Mouse (Mus musculus) layer of hippocampus, adult 8-10 months (tissue): ENCODE results near the gene Ubac2. TPM values are rescaled to one million over a fixed set of nuclear protein-coding genes. Genes with fewer than 3 reads are reported as not detected.

Experiments
- DNase-seq, 2 experiments: peaks; one replicate each; pipeline ENCODE4 v3.0.0; 2022; ENCODE audit warnings: low spot score in 2 of 2
- total RNA-seq, 4 experiments: library from RNA; stranded (reverse); gene quantifications; 2 replicates each; pipeline ENCODE4 v1.2.4; 2022

The Ubac2 gene
- total RNA-seq, 4 experiments from 2014 or later = 40.3 to 47.1 (median 45.1) TPM

DNA sequence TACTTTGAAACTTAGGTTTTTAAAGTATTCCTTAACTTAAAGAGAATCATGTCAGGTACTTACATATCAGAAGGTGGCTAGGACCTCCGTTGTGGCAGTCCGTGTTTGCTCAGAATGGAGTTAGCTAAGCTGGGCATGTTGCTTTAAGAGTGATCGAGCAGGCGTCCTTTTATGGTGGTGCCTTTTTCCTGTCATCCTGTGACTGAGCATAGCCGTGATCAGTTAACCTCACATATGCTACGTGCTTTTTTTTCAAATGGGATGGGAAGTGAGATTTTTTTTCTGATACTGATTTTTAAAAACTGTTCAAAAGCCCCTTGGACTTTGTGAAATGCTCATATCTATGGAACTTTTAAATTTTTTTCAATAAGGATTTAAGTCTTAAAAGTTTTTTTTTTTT is 86.6 kb downstream of the Ubac2 start, which contains the start of gene Gpr183:
Gpr183 (minus strand) TSS at position 206 of the 400 bp plus-strand sequence.
- no peak for DNase-seq

DNA sequence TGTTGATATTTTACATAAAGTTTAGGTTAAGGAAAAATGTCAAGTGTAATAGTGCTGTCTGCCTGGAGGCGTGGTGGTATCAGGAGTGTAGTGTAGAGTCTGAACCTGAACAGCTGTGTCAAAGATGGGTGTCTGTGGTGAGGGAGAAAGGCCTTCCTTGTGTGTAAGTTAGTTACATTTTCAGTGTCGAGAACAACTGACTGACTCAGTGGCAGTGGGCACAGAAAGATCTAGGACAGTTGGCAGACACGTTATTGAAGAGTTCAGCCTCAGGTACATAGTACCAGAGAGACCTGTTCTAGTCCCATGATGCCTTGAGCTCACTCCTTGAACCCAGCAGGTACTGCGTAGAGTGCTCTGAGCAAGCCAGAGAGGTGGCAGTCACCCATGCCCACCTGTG is 87.0 kb downstream of the Ubac2 start:
- DNase-seq = no peak

DNA sequence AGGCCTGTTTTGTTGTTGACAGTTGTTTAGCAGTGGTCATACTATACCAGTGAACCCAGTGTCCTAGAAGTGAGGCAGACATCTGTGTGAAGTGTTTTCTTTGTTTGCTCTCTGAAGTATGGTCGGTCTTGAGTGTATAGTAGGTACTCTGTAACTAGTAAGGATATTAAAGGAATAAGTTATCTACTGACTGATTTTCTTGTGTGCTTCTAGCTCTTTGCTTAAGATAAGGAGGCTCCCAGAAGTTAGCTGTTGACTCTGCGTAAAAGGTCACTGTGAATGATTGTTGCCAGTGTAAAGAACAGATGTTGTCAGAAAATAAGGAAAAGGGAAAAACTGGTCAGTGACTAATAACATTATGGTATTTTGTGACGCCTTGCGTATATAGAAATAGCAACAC is 88.7 kb downstream of the Ubac2 start:
- DNase-seq = no peak

DNA sequence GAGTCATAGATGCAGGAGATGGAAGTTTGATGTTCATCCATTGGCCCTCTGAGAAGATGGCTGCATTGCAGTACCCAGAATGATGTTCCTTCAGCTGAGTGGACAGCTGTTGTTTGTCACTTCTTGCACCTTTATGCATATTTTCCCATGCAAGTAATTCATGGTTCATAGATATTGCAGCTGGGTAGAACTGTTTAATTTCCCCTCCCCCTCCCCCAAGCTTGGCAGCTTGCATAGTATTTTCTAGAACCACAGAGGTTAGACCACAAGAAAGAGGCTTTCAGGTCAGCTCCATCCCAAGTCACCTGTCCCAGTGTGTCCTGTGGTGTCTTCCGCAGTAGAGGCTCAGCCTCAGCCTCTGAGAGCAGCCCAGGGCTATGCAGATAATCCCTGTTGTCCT is 92.0 kb downstream of the Ubac2 start:
- no peak for DNase-seq

GRCm38 (mm10) chr14:121973114-121973513 is 94.7 kb downstream of the Ubac2 start:
- DNase-seq = no peak

DNA sequence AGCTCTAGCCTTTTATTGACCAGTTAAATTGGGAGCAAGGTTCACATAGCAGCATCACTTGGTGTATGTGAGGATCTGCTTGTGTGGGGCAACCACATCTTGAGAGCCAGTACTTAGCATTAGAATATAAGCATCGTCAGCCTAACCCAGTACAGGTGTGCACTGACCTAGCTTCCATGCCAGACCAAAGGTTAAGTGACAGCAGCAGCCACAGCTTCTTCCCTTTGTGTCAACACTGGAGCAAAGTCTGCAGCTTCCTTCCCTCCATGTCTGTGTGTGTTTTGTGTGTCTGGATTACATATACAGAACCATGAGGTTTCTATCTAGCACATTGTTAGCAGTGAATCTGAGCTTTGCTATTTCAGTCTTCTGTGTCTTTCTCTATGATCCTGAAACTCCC is 103.1 kb downstream of the Ubac2 start:
- no peak for DNase-seq

DNA sequence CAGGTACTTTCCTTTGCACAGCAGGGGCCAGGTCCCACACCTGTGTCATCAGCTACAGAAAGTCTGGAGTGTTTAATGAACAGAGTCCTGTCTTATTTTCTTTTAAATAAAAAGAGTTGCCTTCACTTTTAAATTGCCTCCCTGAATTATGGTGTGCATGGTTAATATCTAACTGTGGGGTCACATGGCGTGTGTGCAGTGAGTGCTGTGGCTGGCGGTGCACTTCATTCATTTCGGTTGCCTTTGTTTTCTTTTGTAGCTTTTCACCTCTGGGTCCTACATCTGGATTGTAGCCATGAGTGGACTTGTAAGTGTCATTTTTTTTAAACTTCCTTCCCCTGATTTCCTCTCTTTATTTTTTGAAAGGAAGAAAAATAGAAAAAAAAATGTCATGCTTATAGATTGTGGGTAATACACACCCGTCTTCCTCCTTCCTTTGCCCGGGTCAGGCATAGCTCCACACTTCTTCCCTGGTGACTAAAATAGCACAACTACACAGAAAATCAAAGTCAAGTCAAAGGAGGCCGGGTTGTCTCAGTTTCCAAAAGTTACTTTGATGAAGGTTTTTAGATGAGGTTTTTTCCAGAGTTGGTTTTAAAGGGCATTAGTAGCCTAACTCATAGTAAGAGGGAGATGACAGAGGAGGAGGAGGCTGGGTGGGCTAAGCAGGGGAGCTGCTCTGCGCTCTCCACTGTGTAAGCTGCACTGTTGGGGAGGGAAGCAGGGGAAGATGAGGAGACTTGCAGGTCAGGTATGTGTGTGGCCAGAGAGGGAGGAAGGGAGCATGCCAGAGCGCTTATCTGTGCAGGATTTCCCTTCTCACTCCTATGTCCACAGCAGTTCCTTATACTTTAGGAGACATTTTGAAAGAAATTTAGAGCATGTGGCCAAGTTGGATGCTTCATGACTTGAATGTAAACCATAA is 104.9 kb downstream of the Ubac2 start:
- no peak for DNase-seq

DNA sequence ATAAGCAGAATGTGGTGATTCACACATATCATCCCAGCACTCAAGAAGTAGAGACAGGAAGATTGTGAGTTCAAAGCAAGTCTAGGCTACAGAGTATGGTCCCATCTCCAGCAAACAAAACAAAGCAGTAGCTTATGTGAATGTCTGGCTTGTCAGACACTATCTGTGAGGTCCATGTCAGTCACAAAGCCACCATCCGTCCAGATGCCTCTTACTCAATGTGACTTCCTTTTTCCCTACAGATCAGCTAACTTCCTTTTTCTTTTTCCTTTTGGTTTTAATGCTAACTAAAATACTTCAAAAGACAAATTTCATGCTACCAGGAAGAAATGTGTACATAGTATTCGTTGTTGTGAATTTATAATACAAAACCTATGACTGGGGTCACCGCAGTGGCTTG is 107.1 kb downstream of the Ubac2 start:
- DNase-seq = no peak

- no peak for DNase-seq
These were observed 107.6 kb downstream of the Ubac2 start for GRCm38 (mm10) chr14:121986028-121986427.

- no peak for DNase-seq
These were observed 108.9 kb downstream of the Ubac2 start for GRCm38 (mm10) chr14:121987287-121987686.

DNA sequence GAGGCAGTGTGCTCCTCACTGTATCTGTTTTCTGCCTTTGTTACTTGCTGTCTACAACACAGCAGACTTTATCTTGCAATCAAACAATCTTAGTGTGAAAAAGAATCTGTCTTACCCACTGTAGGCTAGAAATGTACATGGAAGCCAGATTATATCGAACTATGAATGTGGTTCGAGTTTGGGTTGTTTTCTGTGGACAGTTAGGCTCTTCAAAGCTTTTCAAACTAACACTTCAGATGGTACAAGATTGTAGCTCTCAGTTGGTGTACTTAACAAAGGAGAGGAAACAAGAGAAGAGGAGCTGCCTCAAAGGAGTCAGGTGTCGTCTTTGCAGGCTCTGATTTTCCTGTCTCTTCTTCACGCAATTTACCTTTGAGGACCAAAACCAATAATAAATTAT is 109.3 kb downstream of the Ubac2 start:
- no peak for DNase-seq

GRCm38 (mm10) chr14:121989331-121989730 is 110.9 kb downstream of the Ubac2 start:
- no peak for DNase-seq

DNA sequence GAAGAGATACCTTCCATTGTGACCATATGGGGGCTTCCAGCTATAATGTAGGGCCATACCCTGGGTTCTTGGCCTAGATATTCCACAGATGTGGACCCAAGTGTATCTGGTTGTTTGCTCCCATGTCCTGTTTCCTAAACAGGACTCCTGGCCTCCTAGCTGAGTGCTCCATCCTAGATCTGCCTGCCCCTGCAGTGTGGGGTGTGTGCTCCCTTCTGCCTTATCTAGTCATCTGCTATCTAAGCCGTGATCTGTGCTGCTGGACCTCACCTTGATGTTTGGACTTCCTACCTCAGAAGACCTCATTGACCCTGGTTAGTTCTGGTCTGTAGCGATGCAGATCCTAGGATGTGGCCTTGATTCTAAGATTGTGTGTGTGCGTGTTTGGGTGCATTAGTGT is 111.4 kb downstream of the Ubac2 start:
- no peak for DNase-seq

DNA sequence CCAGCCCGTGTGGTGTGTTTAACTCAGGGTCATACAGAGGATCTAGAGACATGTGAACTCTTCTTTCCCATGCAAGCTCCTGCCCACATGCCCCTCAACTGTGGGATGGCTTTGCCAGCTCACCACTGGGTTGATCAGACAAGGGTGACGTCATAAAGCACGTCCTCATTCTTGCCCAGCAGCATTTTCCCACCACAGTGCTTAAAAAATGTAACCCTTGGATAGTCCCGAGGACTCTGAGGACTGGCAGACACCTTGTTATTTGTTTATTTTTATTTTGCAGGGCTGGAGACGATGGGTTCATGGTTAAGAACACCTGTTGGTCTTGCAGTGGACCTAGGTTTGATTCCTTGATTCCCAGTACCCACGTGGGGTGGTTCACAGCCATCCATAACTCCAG is 112.5 kb downstream of the Ubac2 start:
- DNase-seq = no peak

DNA sequence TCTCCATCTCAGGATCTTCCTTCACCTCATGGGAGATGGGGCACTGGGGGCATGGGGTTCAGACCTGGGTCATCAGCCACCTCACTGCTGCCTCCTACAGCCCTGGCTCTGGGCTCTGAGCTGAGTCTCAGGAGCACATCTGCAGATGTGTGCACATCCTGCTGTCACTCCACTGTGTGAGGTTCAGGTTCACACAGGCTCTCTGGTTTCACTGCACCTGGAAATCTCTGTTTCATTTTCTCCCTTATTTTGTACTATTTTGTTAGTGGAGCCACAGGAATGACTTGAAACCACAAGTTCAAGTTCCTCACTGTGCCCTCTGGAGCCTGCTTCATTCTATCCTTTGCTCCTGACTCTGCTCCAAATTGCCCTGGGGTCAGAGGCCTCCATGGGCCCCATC is 113.5 kb downstream of the Ubac2 start:
- DNase-seq = no peak

GRCm38 (mm10) chr14:121992395-121993280 is 114.2 kb downstream of the Ubac2 start:
- no peak for DNase-seq

- DNase-seq = no peak
These were observed 115.2 kb downstream of the Ubac2 start for GRCm38 (mm10) chr14:121993616-121994015.

DNA sequence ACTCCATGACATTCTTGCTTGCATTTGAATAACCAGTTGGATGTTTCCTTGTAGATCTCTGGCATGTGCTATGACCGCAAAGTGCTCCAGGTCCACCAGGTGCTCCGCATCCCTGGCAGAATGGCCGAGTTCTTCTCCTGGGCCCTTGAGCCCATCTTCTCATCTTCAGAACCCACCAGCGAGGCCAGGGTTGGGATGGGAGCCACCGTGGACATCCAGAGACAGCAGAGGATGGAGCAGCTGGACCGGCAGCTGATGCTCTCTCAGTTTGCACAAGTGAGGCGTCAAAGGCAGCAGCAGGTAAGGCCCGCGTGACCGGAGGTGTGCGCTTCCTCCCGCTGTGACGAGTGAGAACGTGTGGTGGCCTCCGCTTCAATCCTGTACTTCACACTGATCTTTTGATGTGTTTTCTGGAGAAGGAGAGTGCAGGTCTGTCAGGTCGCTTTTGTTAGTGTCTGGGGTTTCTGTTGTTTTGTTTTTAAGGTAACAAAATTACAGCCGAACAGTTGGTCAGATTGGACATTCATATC is 115.8 kb downstream of the Ubac2 start:
- DNase-seq = no peak

- DNase-seq = no peak
These were observed 116.6 kb downstream of the Ubac2 start for GRCm38 (mm10) chr14:121994846-121995556.

DNA sequence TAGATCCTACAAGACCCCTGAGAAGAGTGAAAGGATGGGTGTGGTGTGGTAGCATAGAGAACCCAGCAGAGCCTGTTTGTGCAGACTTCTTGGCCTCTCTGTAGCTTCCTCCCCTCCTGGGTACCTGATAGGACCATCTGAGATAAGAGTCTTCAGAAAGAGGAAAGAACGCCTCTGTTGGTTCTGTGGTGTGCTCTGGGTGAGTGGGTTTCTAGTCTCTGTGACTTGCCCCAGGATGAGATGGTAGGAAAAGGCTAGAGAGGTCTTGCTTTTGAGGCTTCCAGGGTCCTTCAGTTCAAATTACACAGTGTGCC is 117.1 kb downstream of the Ubac2 start:
- no peak for DNase-seq

DNA sequence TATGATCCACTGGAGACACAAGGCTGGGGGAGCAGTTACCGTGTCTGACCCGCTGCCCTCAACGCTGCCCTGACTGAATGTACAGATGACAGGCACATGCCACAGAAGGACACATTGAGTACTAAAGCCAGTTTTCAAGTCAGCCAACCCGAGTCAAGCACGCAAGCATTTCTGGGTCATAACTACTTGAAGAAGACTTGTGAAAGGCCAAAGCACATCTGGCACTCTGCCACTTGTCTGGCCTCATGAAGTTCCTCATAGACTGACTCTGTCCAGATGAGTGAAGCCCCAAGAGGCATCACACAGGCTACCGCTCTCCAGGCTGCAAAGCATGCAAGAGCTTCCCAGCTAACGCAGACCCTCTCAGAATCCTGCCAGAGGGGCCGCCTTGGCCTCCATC is 118.4 kb downstream of the Ubac2 start:
- peak in 1 of 2 experiments; percentile 17 for DNase-seq
